Mouse (Mus musculus) C2C12 (cell line): ENCODE results near the gene Des.

Experiments used
- CEBPB ChIP-seq: IDR thresholded peaks from one replicate; pipeline ENCODE4 v1.6.1; 2011; ENCODE audit warnings: low read depth, mild to moderate bottlenecking, control low read depth, moderate library complexity
- CTCF ChIP-seq: IDR thresholded peaks from one replicate; pipeline ENCODE4 v1.5.1; 2011; ENCODE audit not compliant: control insufficient read depth, insufficient read depth, insufficient read length
- FOSL1 ChIP-seq: IDR thresholded peaks from one replicate; pipeline ENCODE4 v1.8.0; 2011; ENCODE audit warnings: mild to moderate bottlenecking, low read length; ENCODE audit not compliant: poor library complexity, insufficient read depth, severe bottlenecking
- MAX ChIP-seq: IDR thresholded peaks from one replicate; pipeline ENCODE4 v1.6.1; 2011; ENCODE audit warnings: mild to moderate bottlenecking, control low read depth
- MYOD1 ChIP-seq: IDR thresholded peaks from one replicate; pipeline ENCODE4 v1.6.1; 2011; ENCODE audit warnings: low read depth; ENCODE audit not compliant: control insufficient read depth, insufficient read length
- MYOG ChIP-seq: IDR thresholded peaks from one replicate; pipeline ENCODE4 v1.6.1; 2011; ENCODE audit not compliant: control insufficient read depth, insufficient read length; ENCODE audit errors: extremely low read depth
- USF1 ChIP-seq: IDR thresholded peaks from one replicate; pipeline ENCODE4 v1.6.1; 2011; ENCODE audit warnings: low read depth, mild to moderate bottlenecking, control low read depth, moderate library complexity

- TF ChIP-seq MAX (no peak), CTCF (no peak), USF1 (no peak), FOSL1 (no peak), MYOD1 (no peak), CEBPB (no peak), MYOG (no peak)
These were observed 10.9 kb upstream of the Des start for GRCm38 (mm10) chr1:75349275-75349674.
